Mouse (Mus musculus) cerebellum, postnatal 14 days (tissue): ENCODE data around the gene Mcf2l.
A peak's percentile ranks its signal among the peaks of the same experiment; 100 is the strongest.

ENCODE experiments used
- DNase-seq, 2 experiments: peaks; one replicate each; pipeline ENCODE4 v3.0.0; 2021; ENCODE audit warnings: mixed read lengths in 2 of 2

Mcf2l gene

DNA sequence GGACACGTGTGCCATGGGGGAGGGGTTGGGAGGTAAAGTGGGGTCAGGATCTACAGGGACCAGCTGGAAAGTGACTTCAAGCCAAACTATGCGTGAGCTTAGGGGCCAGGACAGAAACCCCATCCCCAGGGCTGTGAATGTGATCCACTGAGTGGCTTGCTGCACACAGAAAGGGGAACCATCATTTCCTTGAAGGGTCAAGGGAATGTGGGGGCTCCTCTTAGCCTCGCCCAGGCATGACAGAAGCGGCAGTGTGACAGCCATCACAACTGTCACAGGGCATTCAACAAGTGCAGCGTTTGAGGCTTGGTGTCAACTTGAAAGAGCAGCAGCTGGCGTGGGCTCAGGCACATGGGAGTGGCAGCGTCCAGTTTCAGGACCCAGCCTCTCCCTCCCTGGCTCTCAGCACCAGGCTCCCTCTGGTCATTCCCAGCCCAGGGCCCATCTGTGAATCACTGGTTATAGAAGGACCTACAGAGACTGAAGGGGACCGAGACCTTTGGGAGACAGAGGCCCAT, 81.8 kb downstream of the Mcf2l start:
- no peak for DNase-seq

DNA sequence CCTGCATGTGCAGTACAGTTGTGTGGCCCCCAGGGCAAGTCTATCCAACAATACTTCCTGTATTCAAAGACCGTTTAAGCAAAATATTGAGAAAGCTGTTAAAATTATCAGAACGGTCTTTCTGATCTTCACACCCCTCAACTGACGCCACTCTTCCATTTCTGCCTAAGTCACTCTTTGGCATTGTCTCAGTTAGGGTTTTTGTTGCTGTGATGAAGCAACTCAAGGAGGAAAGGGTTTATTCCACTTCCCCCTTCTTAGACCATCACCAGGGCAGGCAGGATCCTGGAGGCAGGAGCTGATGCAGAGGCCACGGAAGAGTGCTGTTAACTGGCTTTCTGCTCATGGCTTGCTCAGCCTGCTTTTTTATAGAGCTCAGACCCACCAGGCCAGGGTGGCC, 82.3 kb downstream of the Mcf2l start:
- no peak for DNase-seq

DNA sequence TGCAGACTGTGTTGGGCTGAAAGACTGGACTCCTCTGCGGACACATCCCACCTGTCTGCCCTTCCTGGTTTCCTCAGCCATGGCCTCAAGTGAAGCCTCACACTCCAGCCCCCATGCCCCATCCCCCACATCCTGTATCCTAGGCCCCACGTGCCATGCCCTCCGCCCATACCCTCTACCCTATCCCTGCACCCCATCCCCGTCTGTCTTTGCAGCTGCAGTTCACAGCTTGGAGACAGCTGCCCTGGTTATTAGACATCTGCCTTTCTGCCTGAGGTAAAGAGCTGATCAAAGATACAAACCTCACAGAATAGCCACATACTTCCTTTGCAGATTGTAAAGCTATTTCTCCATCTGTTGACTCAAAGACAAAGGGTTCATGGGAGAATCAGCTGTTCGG, 83.3 kb downstream of the Mcf2l start:
- DNase-seq: no peak

DNA sequence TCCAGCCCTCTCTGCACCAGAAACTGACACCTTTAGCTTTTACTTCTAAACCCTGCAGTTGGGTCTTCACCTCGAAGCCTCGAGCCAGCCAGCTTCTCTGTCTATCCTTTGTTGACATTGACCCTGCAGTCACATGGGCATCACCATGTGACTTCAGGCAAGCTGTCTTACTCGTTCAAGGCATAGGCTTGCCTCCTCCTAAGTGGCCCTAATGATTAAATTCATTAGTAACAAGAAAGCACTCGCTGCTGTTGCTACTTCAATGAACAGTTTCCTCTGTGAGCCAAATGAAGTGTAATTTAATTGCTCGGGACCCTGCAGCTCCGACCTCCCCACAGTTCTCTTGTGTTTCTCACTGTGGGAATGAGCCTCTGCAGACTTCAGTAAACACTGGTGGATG, 83.8 kb downstream of the Mcf2l start:
- no peak for DNase-seq

DNA sequence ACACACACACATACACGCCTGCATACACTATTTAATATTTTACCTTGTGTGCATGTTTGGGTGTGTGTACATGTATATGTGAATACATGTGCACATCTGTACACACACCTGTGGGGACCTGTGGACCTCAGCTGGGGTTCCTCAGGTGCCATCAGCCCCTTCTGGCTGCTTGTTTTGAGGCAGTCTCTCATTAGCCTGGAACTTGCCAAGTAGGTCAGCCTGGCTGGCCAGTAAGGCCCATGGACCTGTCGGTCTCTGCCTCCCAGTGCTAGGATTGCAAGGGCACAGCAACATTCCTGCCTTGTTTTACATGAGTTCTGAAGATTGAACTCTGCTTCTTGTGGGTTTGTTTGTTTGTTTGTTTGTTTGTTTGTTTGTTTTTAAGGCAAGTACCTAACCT, 87.0 kb downstream of the Mcf2l start:
- DNase-seq: peak; percentile 57 to 59

DNA sequence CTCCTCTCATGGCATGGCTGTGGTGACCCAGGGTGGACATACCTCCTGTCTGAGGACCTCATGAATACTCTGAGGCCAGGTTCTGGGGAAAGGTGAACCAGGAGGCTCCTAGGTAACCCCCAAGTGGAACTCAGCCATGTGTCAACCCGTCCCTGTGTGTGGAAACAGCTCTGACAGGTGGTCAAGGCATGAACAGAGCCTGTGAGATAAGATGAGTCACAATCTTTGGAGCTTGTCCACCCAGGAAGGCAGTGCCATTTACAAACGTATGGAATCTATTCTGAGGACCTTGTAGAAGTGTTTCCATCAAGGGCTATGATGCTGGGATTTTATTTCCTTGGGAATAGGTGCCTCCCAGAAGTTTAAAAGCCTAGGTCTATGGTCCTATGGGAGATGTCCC, 87.6 kb downstream of the Mcf2l start:
- DNase-seq: no peak

DNA sequence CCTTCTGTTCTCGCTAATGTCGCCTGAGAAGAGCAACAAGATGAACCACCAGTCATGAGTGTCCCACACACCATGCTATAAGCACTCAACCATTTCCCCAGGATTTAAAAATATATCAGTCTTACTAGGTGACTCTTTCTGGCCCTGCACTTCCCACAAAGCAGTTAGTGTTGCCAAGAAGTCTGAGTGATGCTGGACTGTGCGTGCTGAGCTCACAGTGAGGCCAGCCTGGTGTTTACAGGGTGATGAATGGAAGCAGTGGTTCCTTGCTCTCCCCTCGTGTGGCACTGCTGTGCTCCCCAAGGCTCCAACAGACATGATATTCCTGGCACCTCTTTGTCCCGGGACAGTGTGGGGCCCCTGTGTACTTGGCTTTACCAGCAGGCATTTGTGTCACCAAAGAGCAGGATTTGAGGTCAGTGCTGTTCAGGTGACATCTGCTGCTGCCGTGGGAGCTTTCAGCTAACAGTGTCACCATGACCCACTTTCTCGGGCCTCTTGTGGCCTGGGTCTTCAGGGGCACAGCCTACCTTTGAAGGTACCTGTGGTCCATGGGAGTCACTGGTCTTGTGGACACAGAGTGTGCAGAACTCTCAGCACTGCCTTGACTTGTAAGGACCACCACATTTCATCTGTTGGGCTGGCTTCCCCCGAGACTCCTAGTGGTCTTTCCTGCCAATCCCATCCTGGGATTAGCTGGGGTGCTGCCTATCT, 88.4 kb downstream of the Mcf2l start:
- DNase-seq: no peak

DNA sequence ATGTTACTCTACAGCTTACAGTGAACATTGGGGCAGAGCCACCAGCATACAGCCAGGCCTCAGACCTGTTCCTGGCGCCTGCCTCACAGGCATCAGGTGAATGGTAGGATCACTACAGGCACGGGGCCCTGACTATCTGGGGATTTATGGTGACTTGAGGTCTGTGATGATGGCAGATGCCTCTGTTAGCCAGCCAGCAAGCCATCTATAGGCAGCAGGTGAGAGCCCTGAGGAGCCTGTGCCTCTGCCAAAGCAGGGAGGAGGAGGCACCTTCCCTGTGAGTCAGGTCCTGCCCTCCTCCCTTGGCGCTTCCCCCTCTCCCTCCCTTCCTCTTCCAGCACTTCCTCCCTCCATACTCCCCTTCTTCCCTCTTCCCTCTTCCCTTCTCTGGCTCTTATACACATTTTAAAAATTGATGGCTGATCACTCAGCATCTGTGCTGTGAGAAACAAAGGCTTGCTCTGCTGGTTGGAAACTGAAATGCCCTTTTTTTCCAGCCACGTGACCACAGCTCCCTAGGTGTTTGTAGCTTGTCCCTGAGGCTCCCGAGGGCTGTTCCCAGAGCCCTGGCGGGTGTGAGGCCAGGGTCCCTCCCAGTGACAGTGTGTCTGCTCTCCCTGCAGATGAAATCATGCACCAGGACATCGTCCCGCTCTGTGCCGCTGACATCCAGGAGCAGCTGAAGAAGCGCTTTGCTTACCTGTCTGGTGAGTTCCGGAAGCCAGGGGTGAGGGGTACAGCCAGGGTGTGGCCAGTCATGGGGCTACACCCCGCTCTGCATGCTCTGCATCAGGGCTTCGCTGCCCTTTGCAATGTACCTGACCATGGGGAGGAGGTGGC, 89.2 kb downstream of the Mcf2l start:
- peak; percentile 62 to 75 for DNase-seq

DNA sequence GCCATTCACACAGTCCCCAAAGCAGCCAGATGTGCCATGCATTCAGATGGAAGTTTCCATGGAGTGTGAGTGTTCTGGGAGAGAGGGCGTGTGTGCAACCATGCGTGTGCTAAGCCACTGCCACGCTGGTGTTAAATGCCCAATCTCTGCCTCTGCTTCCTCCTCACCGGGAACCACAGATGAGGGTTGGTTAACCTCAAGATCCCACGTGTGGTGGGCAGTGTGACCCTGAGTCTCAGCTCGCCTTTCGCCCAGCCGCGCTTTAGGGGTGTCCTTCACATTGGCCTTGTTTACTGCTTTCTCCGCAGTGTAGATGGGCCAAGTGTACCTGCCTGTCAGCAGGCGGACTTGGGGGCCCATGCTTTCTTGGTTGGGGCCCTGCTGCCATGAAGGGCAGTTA, 102.7 kb downstream of the Mcf2l start:
- DNase-seq: no peak

DNA sequence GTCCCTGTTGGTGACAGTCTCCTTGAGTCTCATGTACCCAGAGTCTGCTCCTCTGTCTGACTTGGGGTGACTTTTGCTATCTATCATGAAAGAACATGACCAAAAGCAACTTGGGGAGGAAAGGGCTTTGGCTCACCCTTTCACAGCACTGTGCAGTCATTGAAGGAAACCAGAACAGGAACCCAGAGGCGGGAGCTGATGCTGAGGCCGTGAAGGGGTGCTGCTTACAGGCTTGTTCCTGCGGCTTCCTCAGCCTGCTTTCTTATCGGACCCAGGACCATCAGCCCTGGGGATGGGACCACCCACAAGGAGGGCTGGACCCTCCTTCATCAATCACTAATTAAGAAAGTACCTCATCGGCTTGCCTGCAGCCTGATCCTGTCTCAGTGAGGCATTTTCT, 103.1 kb downstream of the Mcf2l start:
- DNase-seq: no peak

DNA sequence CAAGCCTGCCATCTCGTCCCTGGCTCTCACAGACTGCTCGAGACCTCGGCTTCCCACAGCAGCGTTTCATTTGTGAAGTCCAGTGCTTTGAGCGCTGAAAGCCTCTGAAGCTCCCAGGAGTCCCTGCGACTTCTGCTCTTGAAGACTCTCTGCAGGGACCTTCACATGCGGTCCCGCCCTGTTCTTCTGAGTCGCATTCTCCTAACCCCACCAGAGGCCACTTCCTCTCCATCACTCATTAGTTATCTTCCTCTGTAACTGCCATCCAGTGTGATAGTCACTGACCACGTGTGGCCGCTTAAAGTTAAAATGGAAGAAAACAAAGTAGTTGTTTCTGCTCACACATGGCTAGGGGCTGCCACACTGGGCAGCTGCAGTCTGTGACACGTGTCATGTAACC, 103.7 kb downstream of the Mcf2l start:
- DNase-seq: no peak

DNA sequence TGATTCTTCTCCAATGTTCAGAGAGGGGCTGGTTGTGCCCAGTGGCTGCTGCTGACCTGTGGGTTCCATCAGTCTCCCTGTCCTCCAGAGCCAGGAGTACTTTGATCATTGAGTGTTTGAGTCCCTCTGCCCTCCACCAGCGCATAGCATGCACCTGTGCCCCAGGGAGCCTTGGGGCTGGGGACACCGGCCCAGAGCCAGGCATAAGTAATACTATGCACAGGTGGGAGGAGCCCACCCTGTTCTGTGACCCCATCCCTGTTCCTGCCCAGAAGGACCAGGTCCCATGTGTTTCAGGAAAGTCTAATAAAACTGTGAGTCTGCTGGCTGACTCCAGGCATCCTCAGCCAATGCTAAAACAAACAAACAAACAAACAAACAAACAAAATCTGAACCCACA, 104.7 kb downstream of the Mcf2l start:
- DNase-seq: no peak

DNA sequence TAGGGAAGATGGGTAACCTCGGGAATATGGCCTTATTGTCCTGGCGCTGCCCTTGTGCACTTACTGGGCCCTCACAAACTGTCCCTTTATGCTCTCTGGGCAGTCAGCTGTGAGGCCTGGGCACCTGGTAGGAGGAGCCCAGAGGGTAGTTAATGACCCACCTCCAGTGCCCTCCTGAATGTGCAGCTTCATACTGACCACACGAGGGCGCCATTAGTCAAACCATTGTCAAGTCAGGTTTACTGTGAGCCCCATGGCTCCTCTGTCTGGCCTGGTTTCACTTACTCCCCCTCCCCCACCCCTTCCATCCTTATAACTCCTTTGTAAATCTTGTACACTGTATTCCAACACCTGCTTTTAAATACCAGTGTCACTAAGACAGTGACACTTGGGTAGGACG, 105.1 kb downstream of the Mcf2l start:
- DNase-seq: peak; percentile 64 to 80

DNA sequence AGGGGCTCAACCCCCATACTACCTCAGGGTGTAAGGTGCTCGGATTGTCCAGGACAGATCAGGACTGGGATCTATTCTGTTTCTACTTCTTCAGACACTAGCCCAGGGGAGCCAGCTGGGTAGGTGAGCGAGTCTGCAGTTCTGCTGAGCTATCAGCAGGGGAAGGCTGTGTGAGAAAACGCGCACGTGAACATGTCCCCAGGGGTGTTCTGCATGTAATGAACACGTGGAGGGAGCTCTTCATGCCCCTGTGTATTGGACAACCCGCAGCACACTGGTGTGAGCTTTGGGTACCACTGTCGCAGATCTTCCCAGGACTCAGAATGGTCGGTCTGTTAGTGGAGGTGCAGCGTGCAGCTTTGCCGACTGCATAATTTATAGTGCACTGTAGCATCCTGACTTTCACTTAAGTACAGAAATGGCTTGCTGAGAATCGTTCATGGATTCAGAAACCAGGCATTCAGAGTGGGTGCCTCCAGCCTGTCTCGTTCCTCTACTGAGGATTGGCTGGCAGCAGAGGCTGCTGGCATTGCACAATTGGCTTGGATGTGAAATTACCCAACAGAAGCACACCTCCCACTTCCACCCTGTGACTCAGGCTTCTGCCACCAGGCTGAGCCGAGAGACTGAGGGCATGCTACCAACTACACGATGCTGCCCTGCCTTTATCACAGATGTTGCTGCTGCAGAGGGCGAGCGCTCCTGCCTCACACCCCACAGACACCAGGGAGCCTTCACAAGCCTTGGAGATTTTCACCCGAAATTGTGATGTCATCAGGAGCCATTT, 110.3 kb downstream of the Mcf2l start:
- peak; percentile 83 to 86 for DNase-seq

DNA sequence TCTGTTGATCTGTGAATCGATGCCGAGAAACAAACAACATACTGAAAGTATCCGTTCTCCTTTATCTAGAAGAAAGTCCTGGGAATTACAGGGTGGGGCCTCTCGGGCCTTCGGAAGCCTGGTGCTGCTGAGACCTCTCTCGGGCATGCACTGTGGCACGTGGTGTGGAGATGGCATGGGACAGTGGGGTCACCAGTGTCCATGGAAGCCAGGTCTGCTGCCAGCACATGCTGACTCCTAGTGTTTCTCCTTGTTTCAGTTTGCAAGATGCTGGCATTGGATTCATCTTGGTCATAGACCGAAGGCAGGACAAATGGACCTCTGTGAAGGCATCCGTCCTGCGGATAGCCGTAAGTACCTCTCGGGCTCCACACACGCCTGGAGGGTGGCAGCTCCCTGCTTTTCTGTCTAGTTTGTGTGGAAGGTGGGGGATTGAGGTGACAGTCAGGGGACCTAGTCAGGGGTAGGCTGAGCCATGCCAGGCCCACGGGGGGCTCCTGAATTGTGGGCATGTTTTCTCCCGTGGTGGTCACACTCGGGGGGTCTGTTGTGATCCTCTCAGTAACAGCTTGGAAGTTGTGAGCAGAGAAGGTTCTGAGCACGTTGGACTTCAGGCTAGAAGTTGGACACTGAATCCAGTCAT, 111.1 kb downstream of the Mcf2l start:
- DNase-seq: peak in 1 of 2 experiments; percentile 39

DNA sequence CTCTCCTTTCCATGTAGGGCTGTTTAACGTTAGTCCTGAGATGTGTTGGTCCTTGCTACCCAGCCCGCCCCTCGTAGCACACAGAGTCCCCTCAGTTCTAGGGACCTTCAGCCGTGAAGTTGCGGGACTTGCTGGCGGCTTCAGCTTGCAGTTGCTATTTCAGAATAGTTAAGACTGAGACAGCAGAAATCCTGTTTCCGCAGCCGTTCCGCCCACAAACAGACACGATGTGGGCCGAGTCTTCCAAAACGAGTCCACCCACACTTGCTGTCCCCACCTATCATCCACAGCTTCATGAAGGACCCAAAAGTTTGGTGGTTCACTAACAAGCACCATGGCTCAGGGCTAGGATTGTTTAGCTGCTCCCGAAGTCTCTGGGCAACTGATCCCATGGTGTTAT, 111.7 kb downstream of the Mcf2l start:
- no peak for DNase-seq

DNA sequence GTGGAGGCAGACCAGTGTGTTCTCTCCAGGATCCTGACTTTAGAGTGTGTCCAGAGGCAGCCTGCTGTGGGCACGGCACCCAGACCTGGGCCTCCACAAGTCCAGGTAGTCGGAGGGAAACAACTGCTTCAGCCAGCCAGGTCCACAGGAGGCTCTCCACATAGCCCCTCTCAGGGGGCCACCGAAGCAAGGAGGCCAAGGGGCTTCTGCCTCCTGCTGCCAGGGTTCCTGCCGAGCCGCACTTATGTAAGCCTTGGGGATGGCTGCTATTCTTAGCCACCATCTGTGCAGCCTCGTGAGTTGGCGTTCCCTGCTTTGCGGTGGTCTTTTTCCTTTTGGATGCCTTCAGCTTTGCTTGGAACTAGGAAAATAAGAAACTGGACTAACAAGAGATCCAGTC, 114.0 kb downstream of the Mcf2l start:
- DNase-seq: peak; percentile 37 to 65

DNA sequence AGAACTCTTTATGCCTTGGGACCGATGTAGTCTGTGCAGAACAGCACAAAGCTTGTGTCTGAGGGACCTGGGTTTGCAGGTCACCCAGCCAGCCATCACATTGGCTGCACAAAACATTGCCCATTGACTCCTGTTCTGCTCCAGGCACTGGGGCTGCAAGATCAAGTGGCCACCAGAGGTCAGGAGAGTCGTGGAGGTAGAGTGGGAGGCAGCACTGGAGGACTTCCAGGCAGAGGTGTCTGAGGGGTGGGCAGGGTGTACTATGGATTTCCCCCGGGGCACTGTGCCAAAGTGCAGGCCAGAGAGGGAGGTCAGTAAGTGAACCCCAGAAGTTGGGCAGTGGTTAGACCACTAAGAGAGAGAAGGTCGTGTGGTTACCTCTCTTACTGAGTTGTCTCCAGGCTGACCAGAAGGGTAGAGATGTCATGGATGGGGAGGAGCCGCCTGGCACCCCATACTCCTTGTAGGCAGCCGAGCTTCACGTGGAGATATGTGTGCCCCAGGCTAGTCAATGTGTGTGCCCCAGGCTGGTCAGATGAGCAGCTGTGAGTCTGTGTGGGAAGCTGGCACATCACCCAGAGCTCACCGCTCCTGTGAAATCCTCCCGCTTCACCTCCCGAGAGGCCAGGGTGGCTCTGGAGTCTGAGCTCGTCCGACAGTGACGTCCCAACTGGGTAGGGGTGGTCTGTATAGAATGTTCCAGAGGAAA, 115.3 kb downstream of the Mcf2l start:
- DNase-seq: peak in 1 of 2 experiments; percentile 40

DNA sequence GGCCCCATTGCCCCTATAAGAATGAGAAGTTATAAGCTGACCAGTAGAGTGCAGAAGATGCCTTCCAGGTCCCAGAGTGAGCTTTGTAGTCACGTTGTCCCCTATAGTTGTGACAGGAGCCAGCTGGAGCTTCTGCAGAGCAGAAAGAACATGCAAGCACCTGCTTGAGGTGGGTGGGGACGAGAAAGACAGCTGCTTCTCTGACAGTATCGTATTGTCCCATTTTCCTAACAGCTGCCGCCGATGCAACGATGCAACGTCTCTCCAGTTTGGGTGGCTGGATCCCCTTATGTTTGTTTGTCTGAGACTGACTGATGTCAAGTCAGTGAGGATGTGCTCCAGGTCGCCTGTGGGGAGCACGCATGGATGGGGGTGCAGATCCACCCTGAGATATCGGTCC, 117.8 kb downstream of the Mcf2l start:
- DNase-seq: no peak

DNA sequence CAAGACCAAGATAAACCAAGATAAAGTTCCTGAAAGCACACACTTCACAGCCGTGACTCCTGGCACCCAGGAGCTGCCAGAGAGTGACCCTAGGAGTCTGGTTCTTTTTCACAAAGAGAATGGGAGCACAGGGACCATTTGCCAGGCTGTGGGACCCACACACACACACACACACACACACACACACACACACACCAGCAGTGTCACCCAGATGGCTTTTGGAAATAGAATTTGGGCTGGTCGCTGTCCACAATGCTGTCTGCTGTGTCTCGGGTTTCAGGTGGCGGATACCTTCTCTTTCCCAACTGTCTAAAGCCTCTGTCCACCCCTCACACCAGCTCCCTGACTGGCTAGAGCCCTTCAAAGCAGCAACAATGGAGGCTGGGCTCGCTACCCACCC, 120.9 kb downstream of the Mcf2l start:
- no peak for DNase-seq

DNA sequence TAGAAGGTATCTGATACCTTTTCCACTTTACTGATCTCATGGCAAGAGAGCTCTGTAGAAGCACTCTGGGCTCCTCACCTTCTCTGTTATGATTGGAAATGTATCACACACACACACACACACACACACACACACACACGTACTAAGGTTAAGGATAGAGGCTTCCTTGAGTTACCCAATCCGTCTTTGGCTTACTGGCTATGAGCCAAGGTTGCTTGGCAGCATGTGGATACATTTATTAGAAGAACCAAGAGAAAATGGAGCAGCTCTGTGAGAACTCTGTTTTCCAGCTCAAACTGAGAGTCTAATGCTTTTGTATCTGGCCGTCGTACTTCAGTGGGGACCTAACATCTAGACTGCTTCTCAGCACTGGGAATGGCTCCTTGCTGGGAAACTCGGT, 121.9 kb downstream of the Mcf2l start:
- peak; percentile 41 to 49 for DNase-seq

DNA sequence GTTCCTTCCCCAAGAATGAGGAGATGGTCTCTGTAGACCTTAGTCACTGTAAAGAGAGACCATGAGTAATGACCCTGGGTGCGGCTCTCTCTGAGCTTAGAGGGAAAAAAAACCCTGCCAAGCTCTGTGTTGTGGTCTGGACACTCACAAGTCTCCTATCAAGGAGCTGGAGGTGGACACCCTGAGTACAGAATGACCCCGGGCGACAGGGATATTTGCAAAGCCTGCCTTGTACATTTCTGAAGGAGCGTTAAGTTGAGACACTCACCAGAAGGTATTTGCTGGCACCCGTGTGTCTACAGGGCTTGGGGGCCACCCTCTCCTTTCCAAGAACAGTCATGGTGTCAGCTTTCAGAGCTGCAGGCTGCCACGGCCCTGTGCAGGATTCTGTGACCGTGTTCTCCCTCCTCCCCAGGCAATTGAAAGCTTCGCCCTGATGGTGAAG, 123.2 kb downstream of the Mcf2l start:
- DNase-seq: no peak
